Mouse (Mus musculus): ENCODE measurements around the gene Ly6g6e. TPM values are rescaled to one million over a fixed set of nuclear protein-coding genes. Genes with fewer than 3 reads are reported as not detected.

Gene Ly6g6e
- polyA plus RNA-seq, 1 experiment from 2014 or later: 11.8 TPM

DNA sequence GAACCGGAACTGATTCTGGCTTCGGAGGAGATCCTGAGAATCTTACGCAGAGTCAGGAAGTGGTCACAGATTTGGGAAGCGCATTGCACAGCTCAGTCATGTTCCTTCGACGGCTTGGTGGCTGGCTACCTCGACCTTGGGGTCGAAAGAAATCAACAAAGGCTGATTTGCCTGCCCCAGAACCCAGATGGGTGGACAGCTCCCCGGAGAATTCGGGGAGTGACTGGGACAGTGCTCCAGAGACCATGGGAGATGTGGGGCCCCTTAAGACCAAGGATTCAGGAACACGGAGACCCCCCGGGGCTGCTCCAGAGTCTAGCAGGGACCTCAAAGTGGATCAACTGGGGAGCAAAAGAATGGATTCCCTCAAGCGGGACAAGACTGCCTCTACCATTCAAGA, 50.3 kb downstream of the Ly6g6e start:
- peaks cover 29% of the 10 kb centered on the region; the same call in 1 of the 2 replicates for H3K36me3 ChIP-seq (ENCODE audit: control insufficient read depth, insufficient read depth, low read length)
- no peak for ATAC-seq (ENCODE audit: low read depth)
- H3K27me3 ChIP-seq (replicated peaks; ENCODE audit: control insufficient read depth, insufficient read depth, low read length): no peaks in the 10 kb centered on the region
- H3K4me3 ChIP-seq (ENCODE audit: low read depth, low read length): peak overlapping the region; percentile 76
- WGBS: 68% methylated on average over 13 of the region's 13 CpGs
- no peaks in the 10 kb centered on the region for H3K9me3 ChIP-seq (ENCODE audit: control insufficient read depth, low read length)
- peaks cover 13% of the 10 kb centered on the region for H3K4me1 ChIP-seq (ENCODE audit: control insufficient read depth, insufficient read depth, low read length)
- peak overlapping the region; percentile 87 for H3K4me2 ChIP-seq (ENCODE audit: low read depth, low read length)
- H3K9ac ChIP-seq (ENCODE audit: low read depth, low read length): peak overlapping the region; percentile 78
- H3K27ac ChIP-seq (replicated peaks; ENCODE audit: low read depth, low read length): peak overlapping the region; percentile 75
- DNase-seq (ENCODE audit: low spot score): no peak

Other genes with a start within 250 kb of the Ly6g6e start
- gene Stk19, start 240.0 kb upstream of the Ly6g6e start, polyA plus RNA-seq (2014; fragmentation: Nextera tagmentation; extraction: Ambion mirVana): 21.1 and 21.7 TPM in 2 replicates
- gene Dxo, start 239.9 kb upstream of the Ly6g6e start, polyA plus RNA-seq (2014; fragmentation: Nextera tagmentation; extraction: Ambion mirVana): 53.0 and 54.2 TPM in 2 replicates
- 38.9 and 46.6 TPM in 2 replicates for gene Skiv2l, start 226.7 kb upstream of the Ly6g6e start, polyA plus RNA-seq (2014; fragmentation: Nextera tagmentation; extraction: Ambion mirVana)
- 85.8 and 99.8 TPM in 2 replicates for gene Nelfe, start 226.5 kb upstream of the Ly6g6e start, polyA plus RNA-seq (2014; fragmentation: Nextera tagmentation; extraction: Ambion mirVana)
- gene Cfb, start 214.4 kb upstream of the Ly6g6e start, polyA plus RNA-seq (2014; fragmentation: Nextera tagmentation; extraction: Ambion mirVana): 1.8 and 2.2 TPM in 2 replicates
- 0.83 and 1.0 TPM in 2 replicates for gene Zbtb12, start 197.4 kb upstream of the Ly6g6e start, polyA plus RNA-seq (2014; fragmentation: Nextera tagmentation; extraction: Ambion mirVana)
- gene Gm20547, start 194.9 kb upstream of the Ly6g6e start, polyA plus RNA-seq (2014; fragmentation: Nextera tagmentation; extraction: Ambion mirVana): not detected in 2 replicates
- gene C2, start 178.6 kb upstream of the Ly6g6e start, polyA plus RNA-seq (2014; fragmentation: Nextera tagmentation; extraction: Ambion mirVana): 4.0 and 5.6 TPM in 2 replicates
- gene Ehmt2, start 178.4 kb upstream of the Ly6g6e start, polyA plus RNA-seq (2014; fragmentation: Nextera tagmentation; extraction: Ambion mirVana): 61.0 and 65.7 TPM in 2 replicates
- gene Slc44a4, start 162.4 kb upstream of the Ly6g6e start, polyA plus RNA-seq (2014; fragmentation: Nextera tagmentation; extraction: Ambion mirVana): 0.14 and 0.53 TPM in 2 replicates
- 15.0 and 15.4 TPM in 2 replicates for gene Neu1, start 145.6 kb upstream of the Ly6g6e start, polyA plus RNA-seq (2014; fragmentation: Nextera tagmentation; extraction: Ambion mirVana)
- gene Hspa1b, start 117.7 kb upstream of the Ly6g6e start, polyA plus RNA-seq (2014; fragmentation: Nextera tagmentation; extraction: Ambion mirVana): 0.69 and 2.3 TPM in 2 replicates
- gene Gm20481, start 107.0 kb upstream of the Ly6g6e start, polyA plus RNA-seq (2014; fragmentation: Nextera tagmentation; extraction: Ambion mirVana): not detected in 2 replicates
- 7.3 TPM in 2 replicates for gene Hspa1a, start 104.7 kb upstream of the Ly6g6e start, polyA plus RNA-seq (2014; fragmentation: Nextera tagmentation; extraction: Ambion mirVana)
- 0.99 and 1.0 TPM in 2 replicates for gene Hspa1l, start 104.2 kb upstream of the Ly6g6e start, polyA plus RNA-seq (2014; fragmentation: Nextera tagmentation; extraction: Ambion mirVana)
- gene Lsm2, start 95.0 kb upstream of the Ly6g6e start, polyA plus RNA-seq (2014; fragmentation: Nextera tagmentation; extraction: Ambion mirVana): 151 and 159 TPM in 2 replicates
- gene Vars, start 75.9 kb upstream of the Ly6g6e start, polyA plus RNA-seq (2014; fragmentation: Nextera tagmentation; extraction: Ambion mirVana): 80.3 and 87.7 TPM in 2 replicates
- gene Vwa7, start 60.3 kb upstream of the Ly6g6e start, polyA plus RNA-seq (2014; fragmentation: Nextera tagmentation; extraction: Ambion mirVana): 0.07 and 0.20 TPM in 2 replicates
- 12.2 and 16.5 TPM in 2 replicates for gene Sapcd1, start 48.9 kb upstream of the Ly6g6e start, polyA plus RNA-seq (2014; fragmentation: Nextera tagmentation; extraction: Ambion mirVana)
- 2.5 and 3.4 TPM in 2 replicates for gene Msh5, start 30.2 kb upstream of the Ly6g6e start, polyA plus RNA-seq (2014; fragmentation: Nextera tagmentation; extraction: Ambion mirVana)
- 90.9 and 96.9 TPM in 2 replicates for gene Clic1, start 26.9 kb upstream of the Ly6g6e start, polyA plus RNA-seq (2014; fragmentation: Nextera tagmentation; extraction: Ambion mirVana)
- gene Ddah2, start 17.9 kb upstream of the Ly6g6e start, polyA plus RNA-seq (2014; fragmentation: Nextera tagmentation; extraction: Ambion mirVana): 291 and 341 TPM in 2 replicates
- 9.5 and 21.2 TPM in 2 replicates for gene Ly6g6c, start 11.5 kb upstream of the Ly6g6e start, polyA plus RNA-seq (2014; fragmentation: Nextera tagmentation; extraction: Ambion mirVana)
- gene Mpig6b, start 10.7 kb upstream of the Ly6g6e start, polyA plus RNA-seq (2014; fragmentation: Nextera tagmentation; extraction: Ambion mirVana): 0.55 and 0.96 TPM in 2 replicates
- 0.46 and 1.4 TPM in 2 replicates for gene Ly6g6d, start 1.2 kb downstream of the Ly6g6e start, polyA plus RNA-seq (2014; fragmentation: Nextera tagmentation; extraction: Ambion mirVana)
- gene Ly6g6f, start 8.7 kb downstream of the Ly6g6e start, polyA plus RNA-seq (2014; fragmentation: Nextera tagmentation; extraction: Ambion mirVana): 0.18 TPM in 1 of 2 replicates, not detected in the other
- 77.2 and 92.3 TPM in 2 replicates for gene Abhd16a, start 12.4 kb downstream of the Ly6g6e start, polyA plus RNA-seq (2014; fragmentation: Nextera tagmentation; extraction: Ambion mirVana)
- gene Ly6g5c, start 31.4 kb downstream of the Ly6g6e start, polyA plus RNA-seq (2014; fragmentation: Nextera tagmentation; extraction: Ambion mirVana): not detected in 2 replicates
- gene Ly6g5b, start 38.5 kb downstream of the Ly6g6e start, polyA plus RNA-seq (2014; fragmentation: Nextera tagmentation; extraction: Ambion mirVana): 0.41 and 0.70 TPM in 2 replicates
- 13.0 and 13.4 TPM in 2 replicates for gene Gpank1, start 44.6 kb downstream of the Ly6g6e start, polyA plus RNA-seq (2014; fragmentation: Nextera tagmentation; extraction: Ambion mirVana)
- gene Csnk2b, start 45.2 kb downstream of the Ly6g6e start, polyA plus RNA-seq (2014; fragmentation: Nextera tagmentation; extraction: Ambion mirVana): 277 and 279 TPM in 2 replicates
- gene D17H6S53E, start 49.5 kb downstream of the Ly6g6e start, polyA plus RNA-seq (2014; fragmentation: Nextera tagmentation; extraction: Ambion mirVana): 5.6 and 6.0 TPM in 2 replicates
- gene Apom, start 55.1 kb downstream of the Ly6g6e start, polyA plus RNA-seq (2014; fragmentation: Nextera tagmentation; extraction: Ambion mirVana): 0.28 TPM in 1 of 2 replicates, not detected in the other
- 72.2 and 77.3 TPM in 2 replicates for gene Bag6, start 58.3 kb downstream of the Ly6g6e start, polyA plus RNA-seq (2014; fragmentation: Nextera tagmentation; extraction: Ambion mirVana)
- 151 and 172 TPM in 2 replicates for gene Prrc2a, start 88.0 kb downstream of the Ly6g6e start, polyA plus RNA-seq (2014; fragmentation: Nextera tagmentation; extraction: Ambion mirVana)
- 16.5 and 17.7 TPM in 2 replicates for gene Aif1, start 99.2 kb downstream of the Ly6g6e start, polyA plus RNA-seq (2014; fragmentation: Nextera tagmentation; extraction: Ambion mirVana)
- 22.2 and 26.9 TPM in 2 replicates for gene Lst1, start 111.5 kb downstream of the Ly6g6e start, polyA plus RNA-seq (2014; fragmentation: Nextera tagmentation; extraction: Ambion mirVana)
- gene Ltb, start 117.5 kb downstream of the Ly6g6e start, polyA plus RNA-seq (2014; fragmentation: Nextera tagmentation; extraction: Ambion mirVana): 2.0 and 3.3 TPM in 2 replicates
- 0.62 and 0.74 TPM in 2 replicates for gene Tnf, start 125.1 kb downstream of the Ly6g6e start, polyA plus RNA-seq (2014; fragmentation: Nextera tagmentation; extraction: Ambion mirVana)
- gene Lta, start 128.4 kb downstream of the Ly6g6e start, polyA plus RNA-seq (2014; fragmentation: Nextera tagmentation; extraction: Ambion mirVana): 0.34 and 0.40 TPM in 2 replicates
- gene Gm16181, start 143.9 kb downstream of the Ly6g6e start, polyA plus RNA-seq (2014; fragmentation: Nextera tagmentation; extraction: Ambion mirVana): 0.47 TPM in 1 of 2 replicates, not detected in the other
- gene Atp6v1g2, start 156.8 kb downstream of the Ly6g6e start, polyA plus RNA-seq (2014; fragmentation: Nextera tagmentation; extraction: Ambion mirVana): 5.1 and 5.2 TPM in 2 replicates
- 3.3 and 4.8 TPM in 2 replicates for gene Nfkbil1, start 158.9 kb downstream of the Ly6g6e start, polyA plus RNA-seq (2014; fragmentation: Nextera tagmentation; extraction: Ambion mirVana)
- 347 and 431 TPM in 2 replicates for gene Ddx39b, start 164.8 kb downstream of the Ly6g6e start, polyA plus RNA-seq (2014; fragmentation: Nextera tagmentation; extraction: Ambion mirVana)
- gene H2-D1, start 185.8 kb downstream of the Ly6g6e start, polyA plus RNA-seq (2014; fragmentation: Nextera tagmentation; extraction: Ambion mirVana): 46.9 and 51.7 TPM in 2 replicates
- gene H2-Q1, start 243.5 kb downstream of the Ly6g6e start, polyA plus RNA-seq (2014; fragmentation: Nextera tagmentation; extraction: Ambion mirVana): 0.25 TPM in 1 of 2 replicates, not detected in the other

Measured in embryonic facial prominence, embryonic 14.5 days (tissue).